Mouse (Mus musculus) intestine, postnatal 0 days (tissue): Measurements from ENCODE around the gene Tmem115. TPM values are rescaled to one million over a fixed set of nuclear protein-coding genes. Genes with fewer than 3 reads are reported as not detected.

Experiments used
- ATAC-seq: fragments of 200-750 bp; cut with Nextera tagmentation; 2 replicates; pipeline ENCODE4 v1.8.0; 2017; ENCODE audit warnings: mild to moderate bottlenecking, moderate TSS enrichment, moderate library complexity
- H3K27ac ChIP-seq: fragments of 300-500 bp; sonication (generic); 2 replicates; pipeline ENCODE4 v1.5.1; 2014; ENCODE audit warnings: mild to moderate bottlenecking, low read depth, low read length, moderate library complexity
- H3K27me3 ChIP-seq: fragments of 300-500 bp; sonication (generic); replicated peaks from 2 replicates; pipeline ENCODE4 v1.6.1; 2014; ENCODE audit warnings: low read length, mixed read lengths; ENCODE audit not compliant: control insufficient read depth, insufficient read depth
- H3K36me3 ChIP-seq: fragments of 300-500 bp; sonication (generic); 2 replicates; pipeline ENCODE4 v1.6.1; 2014; ENCODE audit warnings: mild to moderate bottlenecking, moderate library complexity; ENCODE audit not compliant: control insufficient read depth, insufficient read depth
- H3K4me1 ChIP-seq: fragments of 300-500 bp; sonication (generic); replicated peaks from 2 replicates; pipeline ENCODE4 v1.6.1; 2014; ENCODE audit warnings: antibody characterized with exemption, low read length, mixed read lengths; ENCODE audit not compliant: control insufficient read depth, insufficient read depth
- H3K4me2 ChIP-seq: fragments of 300-500 bp; sonication (generic); replicated peaks from 2 replicates; pipeline ENCODE4 v1.6.1; 2014; ENCODE audit warnings: low read depth, mild to moderate bottlenecking, moderate library complexity
- H3K4me3 ChIP-seq: fragments of 300-500 bp; sonication (generic); 2 replicates; pipeline ENCODE4 v1.5.1; 2014; ENCODE audit warnings: low read depth, low read length
- H3K9ac ChIP-seq: fragments of 300-500 bp; sonication (generic); 2 replicates; pipeline ENCODE4 v1.6.1; 2014; ENCODE audit warnings: mild to moderate bottlenecking, low read depth, low read length
- H3K9me3 ChIP-seq: fragments of 300-500 bp; sonication (generic); 2 replicates; pipeline ENCODE4 v1.6.1; 2016; ENCODE audit warnings: mixed run types; ENCODE audit not compliant: control insufficient read depth
- CTCF ChIP-seq: sonication (generic); IDR thresholded peaks from 2 replicates; pipeline ENCODE4 v1.5.1; 2016; ENCODE audit warnings: low read depth, mild to moderate bottlenecking, control low read depth, antibody characterized with exemption, moderate library complexity
- WGBS: fragments of 180-500 bp; shearing (Covaris S2); extraction: QIAGEN DNeasy Blood & Tissue Kit; methylation state at CpG from one replicate; pipeline ENCODE4 v1.1.7; 2014; 5-methylcytosine and 5-hydroxymethylcytosine counted together
- polyA plus RNA-seq: library from polyadenylated mRNA; unstranded; fragments of >200 nt; fragmentation: Nextera tagmentation; extraction: Ambion mirVana; gene quantifications from 2 replicates; pipeline ENCODE4 v1.2.1, GENCODE M21; 2015

Gene Tmem115
- polyA plus RNA-seq, 1 experiment from 2014 or later = 38.0 TPM

DNA sequence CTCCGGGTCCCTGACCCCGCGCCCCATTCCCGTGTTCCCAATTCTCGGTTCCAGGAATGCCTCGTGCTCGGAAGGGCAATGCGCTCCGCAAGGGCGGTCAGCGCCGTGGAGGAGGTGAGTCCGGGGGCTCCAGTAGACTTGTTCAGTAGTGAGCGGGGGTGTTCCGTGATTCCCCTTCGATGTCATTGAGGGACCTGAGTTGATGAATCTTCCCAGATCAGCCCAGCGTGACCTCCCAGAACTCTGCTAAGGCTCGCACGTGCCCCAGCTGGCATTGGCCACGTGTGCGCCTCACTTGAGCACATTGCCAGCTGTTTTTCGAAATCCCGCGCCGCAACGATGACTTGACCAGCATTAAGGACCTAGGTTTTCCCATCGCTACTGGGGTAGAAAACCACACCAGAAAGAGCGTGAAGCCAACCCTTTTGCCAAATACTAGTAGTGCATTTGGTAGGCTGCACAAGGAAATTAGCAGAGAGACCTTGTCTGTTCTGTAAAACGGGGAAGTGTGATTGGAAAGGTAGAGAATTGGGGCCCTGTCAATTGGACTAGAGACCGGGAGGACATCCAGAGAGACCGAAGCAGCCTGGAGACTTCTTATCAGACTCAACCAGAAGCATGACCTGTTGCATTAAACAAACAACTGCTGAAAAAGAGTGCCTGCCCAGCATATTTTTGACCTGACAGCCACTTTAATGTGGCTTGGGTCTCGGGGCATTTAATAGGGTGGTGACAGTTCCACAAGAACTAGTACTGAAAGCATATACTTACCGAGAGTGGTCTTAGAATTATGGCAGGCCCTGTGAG, 54.3 kb downstream of the Tmem115 start:
- WGBS = 1% methylated on average over 33 of the region's 33 CpGs
- H3K36me3 ChIP-seq = peaks cover 41% of the 10 kb centered on the region
- TF ChIP-seq CTCF = no peak
- ATAC-seq = peak; percentile 2; the same call in 1 of the 2 replicates
- peaks cover 4% of the 10 kb centered on the region; the same call in 1 of the 2 replicates for H3K4me1 ChIP-seq
- no peaks in the 10 kb centered on the region for H3K27me3 ChIP-seq
- H3K9ac ChIP-seq = peak overlapping the region; percentile 47
- H3K4me2 ChIP-seq = peak overlapping the region; percentile 87
- H3K4me3 ChIP-seq = peak overlapping the region; percentile 70
- H3K27ac ChIP-seq = no peak overlapping the region
- no peaks in the 10 kb centered on the region for H3K9me3 ChIP-seq

Other genes starting within 250 kb of the Tmem115 start
- gene Mapkapk3, start 244.1 kb upstream of the Tmem115 start, polyA plus RNA-seq = 26.2 and 30.4 TPM in 2 replicates
- 9.4 and 12.1 TPM in 2 replicates for gene Cish, start 237.9 kb upstream of the Tmem115 start, polyA plus RNA-seq
- gene Hemk1, start 195.6 kb upstream of the Tmem115 start, polyA plus RNA-seq = 5.9 and 8.2 TPM in 2 replicates
- gene 6430571L13Rik, start 193.3 kb upstream of the Tmem115 start, polyA plus RNA-seq = 0.14 and 0.20 TPM in 2 replicates
- gene Cacna2d2, start 134.3 kb upstream of the Tmem115 start, polyA plus RNA-seq = 0.14 and 0.22 TPM in 2 replicates
- gene Cyb561d2, start 8.2 kb downstream of the Tmem115 start, polyA plus RNA-seq = 36.3 and 38.9 TPM in 2 replicates
- 20.0 and 20.7 TPM in 2 replicates for gene Nprl2, start 8.3 kb downstream of the Tmem115 start, polyA plus RNA-seq
- gene Zmynd10, start 13.4 kb downstream of the Tmem115 start, polyA plus RNA-seq = 4.0 and 5.0 TPM in 2 replicates
- 44.3 and 48.0 TPM in 2 replicates for gene Rassf1, start 17.6 kb downstream of the Tmem115 start, polyA plus RNA-seq
- gene Tusc2, start 29.3 kb downstream of the Tmem115 start, polyA plus RNA-seq = 38.7 and 41.6 TPM in 2 replicates
- gene Hyal2, start 34.0 kb downstream of the Tmem115 start, polyA plus RNA-seq = 47.5 and 52.8 TPM in 2 replicates
- gene Hyal1, start 43.0 kb downstream of the Tmem115 start, polyA plus RNA-seq = 2.4 and 2.8 TPM in 2 replicates
- gene Naa80, start 44.9 kb downstream of the Tmem115 start, polyA plus RNA-seq = 20.4 and 21.4 TPM in 2 replicates
- gene Hyal3, start 46.9 kb downstream of the Tmem115 start, polyA plus RNA-seq = 0.31 and 0.50 TPM in 2 replicates
- gene Ifrd2, start 53.7 kb downstream of the Tmem115 start, polyA plus RNA-seq = 36.9 and 38.9 TPM in 2 replicates
- gene Sema3b, start 75.3 kb downstream of the Tmem115 start, polyA plus RNA-seq = 37.1 and 37.3 TPM in 2 replicates
- 245 and 265 TPM in 2 replicates for gene Gnai2, start 101.4 kb downstream of the Tmem115 start, polyA plus RNA-seq
- gene Slc38a3, start 135.6 kb downstream of the Tmem115 start, polyA plus RNA-seq = 15.5 and 15.6 TPM in 2 replicates
- gene Gnat1, start 145.8 kb downstream of the Tmem115 start, polyA plus RNA-seq = 1.6 and 1.9 TPM in 2 replicates
- 3.9 and 4.4 TPM in 2 replicates for gene Sema3f, start 176.5 kb downstream of the Tmem115 start, polyA plus RNA-seq
- gene Rbm5, start 237.1 kb downstream of the Tmem115 start, polyA plus RNA-seq = 48.9 and 51.4 TPM in 2 replicates